Mouse (Mus musculus) erythroblast, embryonic 14.5 days (primary cell): ENCODE results near the gene Gm47289. TPM values are rescaled to one million over a fixed set of nuclear protein-coding genes. Genes with fewer than 3 reads are reported as not detected.

Experiments
- H3K27me3 ChIP-seq: 2 replicates; pipeline ENCODE4 v1.6.1; 2012; ENCODE audit warnings: inconsistent platforms; ENCODE audit not compliant: control insufficient read depth
- H3K36me3 ChIP-seq: 2 replicates; pipeline ENCODE4 v1.6.1; 2012; ENCODE audit warnings: mild to moderate bottlenecking, inconsistent platforms; ENCODE audit not compliant: control insufficient read depth
- H3K4me1 ChIP-seq: 2 replicates; pipeline ENCODE4 v1.6.1; 2012; ENCODE audit warnings: inconsistent platforms; ENCODE audit not compliant: control insufficient read depth
- H3K4me3 ChIP-seq: replicated peaks from 2 replicates; pipeline ENCODE3; 2012; ENCODE audit warnings: moderate library complexity, mild to moderate bottlenecking, inconsistent platforms
- H3K9me3 ChIP-seq: 2 replicates; pipeline ENCODE4 v1.6.1; 2012; ENCODE audit warnings: low read length, inconsistent platforms, mixed read lengths; ENCODE audit not compliant: control insufficient read depth
- GATA1 ChIP-seq: IDR thresholded peaks from 2 replicates; pipeline ENCODE4 v1.6.1; 2012; ENCODE audit warnings: low read length, inconsistent platforms, mixed read lengths
- TAL1 ChIP-seq: IDR thresholded peaks from 3 replicates; pipeline ENCODE4 v1.6.1; 2012; ENCODE audit warnings: low read length, inconsistent platforms, mixed read lengths
- polyA plus RNA-seq: library from polyadenylated mRNA; stranded (reverse); fragments of >175 nt; gene quantifications from 2 replicates; pipeline ENCODE4 v1.2.3, GENCODE M21; 2012

Gene Gm47289
- polyA plus RNA-seq, 1 experiment: not detected

- Histone ChIP-seq H3K36me3 (no peaks in the 10 kb centered on the region), H3K4me3 (no peak overlapping the region), H3K27me3 (no peaks in the 10 kb centered on the region), H3K4me1 (no peaks in the 10 kb centered on the region), H3K9me3 (no peaks in the 10 kb centered on the region)
- TF ChIP-seq GATA1: no peak
- no peak for TF ChIP-seq TAL1
Measured at GRCm38 (mm10) chr9:119192202-119192990, 33.4 kb downstream of the Gm47289 start.

GRCm38 (mm10) chr9:119199151-119199861 lies 40.3 kb downstream of the Gm47289 start:
- no peak overlapping the region for H3K4me3 ChIP-seq
- H3K9me3 ChIP-seq: peaks cover 10% of the 10 kb centered on the region
- H3K27me3 ChIP-seq: no peaks in the 10 kb centered on the region
- TF ChIP-seq GATA1 (no peak), TAL1 (no peak)
- H3K36me3 ChIP-seq: no peaks in the 10 kb centered on the region
- no peaks in the 10 kb centered on the region for H3K4me1 ChIP-seq

GRCm38 (mm10) chr9:119201653-119202052 lies 42.7 kb downstream of the Gm47289 start:
- Histone ChIP-seq H3K4me3 (no peak overlapping the region), H3K9me3 (peaks cover 21% of the 10 kb centered on the region), H3K4me1 (no peaks in the 10 kb centered on the region), H3K27me3 (no peaks in the 10 kb centered on the region), H3K36me3 (no peaks in the 10 kb centered on the region)
- TF ChIP-seq TAL1: no peak
- TF ChIP-seq GATA1: no peak

GRCm38 (mm10) chr9:119203617-119204016 lies 44.7 kb downstream of the Gm47289 start:
- H3K4me1 ChIP-seq: no peaks in the 10 kb centered on the region
- H3K9me3 ChIP-seq: peaks cover 21% of the 10 kb centered on the region
- H3K27me3 ChIP-seq: no peaks in the 10 kb centered on the region
- no peaks in the 10 kb centered on the region for H3K36me3 ChIP-seq
- H3K4me3 ChIP-seq: no peak overlapping the region
- TF ChIP-seq TAL1: no peak
- no peak for TF ChIP-seq GATA1

- no peaks in the 10 kb centered on the region for H3K36me3 ChIP-seq
- H3K27me3 ChIP-seq: no peaks in the 10 kb centered on the region
- H3K4me3 ChIP-seq: no peak overlapping the region
- H3K9me3 ChIP-seq: peaks cover 30% of the 10 kb centered on the region
- no peaks in the 10 kb centered on the region for H3K4me1 ChIP-seq
- TF ChIP-seq TAL1 (no peak), GATA1 (no peak)
Measured at GRCm38 (mm10) chr9:119205756-119206155, 46.8 kb downstream of the Gm47289 start.

- TF ChIP-seq GATA1 (no peak), TAL1 (no peak)
- Histone ChIP-seq H3K9me3 (peaks cover 35% of the 10 kb centered on the region), H3K36me3 (no peaks in the 10 kb centered on the region), H3K4me1 (no peaks in the 10 kb centered on the region), H3K4me3 (no peak overlapping the region), H3K27me3 (no peaks in the 10 kb centered on the region)
Measured at GRCm38 (mm10) chr9:119206666-119207065, 47.7 kb downstream of the Gm47289 start.

GRCm38 (mm10) chr9:119207113-119207512 lies 48.2 kb downstream of the Gm47289 start:
- Histone ChIP-seq H3K4me1 (no peaks in the 10 kb centered on the region), H3K36me3 (no peaks in the 10 kb centered on the region), H3K9me3 (peaks cover 37% of the 10 kb centered on the region), H3K4me3 (no peak overlapping the region), H3K27me3 (no peaks in the 10 kb centered on the region)
- TF ChIP-seq TAL1: no peak
- no peak for TF ChIP-seq GATA1

- H3K9me3 ChIP-seq: peaks cover 30% of the 10 kb centered on the region
Measured at GRCm38 (mm10) chr9:119208998-119209397, 50.0 kb downstream of the Gm47289 start, which contains the start of gene Slc22a13. Slc22a13 (minus strand) TSS chr9:119209098.

More at GRCm38 (mm10) chr9:119208998-119209397, 50.0 kb downstream of the Gm47289 start, which contains the start of gene Slc22a13:
- Histone ChIP-seq H3K4me3 (no peak within 1 kb of the TSS), H3K27me3 (no peaks in the 10 kb centered on the region), H3K36me3 (no peaks in the 10 kb centered on the region), H3K4me1 (no peaks in the 10 kb centered on the region)
- TF ChIP-seq GATA1 (no peak), TAL1 (no peak)

Other genes starting within 250 kb of the Gm47289 start
- 0.14 and 0.23 TPM in 2 replicates for gene Ctdspl, start 232.7 kb upstream of the Gm47289 start, polyA plus RNA-seq
- not detected in 2 replicates for gene Vill, start 106.4 kb upstream of the Gm47289 start, polyA plus RNA-seq
- gene Plcd1, start 65.7 kb upstream of the Gm47289 start, polyA plus RNA-seq: 0.01 TPM in 1 of 2 replicates, not detected in the other
- gene Dlec1, start 56.7 kb upstream of the Gm47289 start, polyA plus RNA-seq: not detected in 2 replicates
- gene Acaa1b, start 2.1 kb upstream of the Gm47289 start, polyA plus RNA-seq: 0.04 TPM in 1 of 2 replicates, not detected in the other
- gene Slc22a13, start 49.9 kb downstream of the Gm47289 start, polyA plus RNA-seq: not detected in 2 replicates
- gene Oxsr1, start 163.3 kb downstream of the Gm47289 start, polyA plus RNA-seq: 0.87 and 0.88 TPM in 2 replicates
- gene Acaa1a, start 180.5 kb downstream of the Gm47289 start, polyA plus RNA-seq: 0.79 and 1.7 TPM in 2 replicates
- gene Myd88, start 182.2 kb downstream of the Gm47289 start, polyA plus RNA-seq: 0.63 and 1.7 TPM in 2 replicates
- 0.01 and 0.17 TPM in 2 replicates for gene Xylb, start 198.2 kb downstream of the Gm47289 start, polyA plus RNA-seq
- gene Slc22a14, start 206.4 kb downstream of the Gm47289 start, polyA plus RNA-seq: not detected in 2 replicates
- gene Acvr2b, start 243.0 kb downstream of the Gm47289 start, polyA plus RNA-seq: 0.02 TPM in 1 of 2 replicates, not detected in the other